18 mouse cellular contexts compared by ENCODE assay signal in genomic region chr10:65110729-65111128, GRCm38 (mm10).
DNase-seq lines count a peak whose midpoint lies in the region; ATAC-seq and TF ChIP-seq lines count a peak whose summit lies in the region.
"Had no signal": no experiment of that assay in that cellular context is flagged by ENCODE, and none has a peak within 500 bp of the region (broad histone marks: within the 10 kb centered on the region; RNA-seq: fewer than 3 reads in every experiment).

No protein-coding gene starts in this region.

- no peak overlapping the region for H3K27ac ChIP-seq in liver, adult 2 months (replicated peaks; ENCODE audit: insufficient read depth, low read depth, low read length)
- H3K27ac ChIP-seq in hindbrain, postnatal 0 days: no peak overlapping the region
- H3K27ac ChIP-seq in midbrain, embryonic 14.5 days (replicated peaks; ENCODE audit: low read depth, low read length): no peak overlapping the region
- H3K27ac ChIP-seq: heart, adult 2 months; heart, embryonic 15.5 days; hindbrain, embryonic 10.5 days; limb, embryonic 12.5 days; liver, embryonic 14.5 days; lung, embryonic 15.5 days; stomach, postnatal 0 days had no signal

- H3K36me3 ChIP-seq in liver, adult 2 months (ENCODE audit: control insufficient read depth, insufficient read depth, low read length): no peaks in the 10 kb centered on the region
- no peaks in the 10 kb centered on the region for H3K36me3 ChIP-seq in hindbrain, postnatal 0 days (ENCODE audit: insufficient read depth, low read length)
- H3K36me3 ChIP-seq in midbrain, embryonic 14.5 days (ENCODE audit: control insufficient read depth, insufficient read depth, low read length): no peaks in the 10 kb centered on the region
- H3K36me3 ChIP-seq: heart, embryonic 15.5 days; hindbrain, embryonic 10.5 days; limb, embryonic 12.5 days; lung, embryonic 15.5 days had no signal

- no peak overlapping the region for H3K9ac ChIP-seq in liver, adult 2 months (ENCODE audit: low read depth, low read length)
- H3K9ac ChIP-seq in hindbrain, postnatal 0 days (replicated peaks; ENCODE audit: low read length): no peak overlapping the region
- no peak overlapping the region for H3K9ac ChIP-seq in midbrain, embryonic 14.5 days (replicated peaks; ENCODE audit: low read length)
- H3K9ac ChIP-seq: heart, embryonic 15.5 days; limb, embryonic 12.5 days; liver, embryonic 14.5 days; lung, embryonic 15.5 days had no signal

- no peak overlapping the region for H3K4me3 ChIP-seq in liver, adult 2 months (ENCODE audit: insufficient read depth, low read depth, low read length)
- H3K4me3 ChIP-seq in hindbrain, postnatal 0 days (ENCODE audit: low read length): no peak overlapping the region
- no peak overlapping the region for H3K4me3 ChIP-seq in midbrain, embryonic 14.5 days (replicated peaks; ENCODE audit: low read depth, low read length)
- H3K4me3 ChIP-seq: heart, adult 2 months; heart, embryonic 15.5 days; hindbrain, embryonic 10.5 days; limb, embryonic 12.5 days; lung, embryonic 15.5 days had no signal

- H3K9me3 ChIP-seq in hindbrain, postnatal 0 days (ENCODE audit: low read length): no peaks in the 10 kb centered on the region
- no peaks in the 10 kb centered on the region for H3K9me3 ChIP-seq in midbrain, embryonic 14.5 days (ENCODE audit: control insufficient read depth, low read length)
- H3K9me3 ChIP-seq: heart, embryonic 15.5 days; hindbrain, embryonic 10.5 days; limb, embryonic 12.5 days; lung, embryonic 15.5 days had no signal

- H3K27me3 ChIP-seq in liver, adult 2 months (ENCODE audit: control insufficient read depth, insufficient read depth, low read length): no peaks in the 10 kb centered on the region
- no peaks in the 10 kb centered on the region for H3K27me3 ChIP-seq in hindbrain, postnatal 0 days (ENCODE audit: insufficient read depth, low read length)
- no peaks in the 10 kb centered on the region for H3K27me3 ChIP-seq in midbrain, embryonic 14.5 days (ENCODE audit: control insufficient read depth, insufficient read depth, low read length)
- H3K27me3 ChIP-seq: heart, embryonic 15.5 days; limb, embryonic 12.5 days; lung, embryonic 15.5 days had no signal

- TF ChIP-seq CTCF in liver, adult 2 months (IDR thresholded peaks at IDR 0.05; ENCODE audit: low read depth, low read length): no peak
- TF ChIP-seq CTCF in hindbrain, postnatal 0 days (IDR thresholded peaks at IDR 0.05; ENCODE audit: low read depth): no peak

- no peak for TF ChIP-seq POLR2A in liver, adult 2 months (IDR thresholded peaks at IDR 0.05; ENCODE audit: extremely low read depth, insufficient read depth, low read length)

- H3K4me1 ChIP-seq in liver, adult 2 months (ENCODE audit: control insufficient read depth, insufficient read depth, low read length): peaks cover 4% of the 10 kb centered on the region; the same call in 1 of the 2 replicates
- H3K4me1 ChIP-seq in hindbrain, postnatal 0 days (ENCODE audit: insufficient read depth, low read length): no peaks in the 10 kb centered on the region
- H3K4me1 ChIP-seq in midbrain, embryonic 14.5 days (ENCODE audit: control insufficient read depth, insufficient read depth, low read length): no peaks in the 10 kb centered on the region
- H3K4me1 ChIP-seq: heart, embryonic 15.5 days; hindbrain, embryonic 10.5 days; limb, embryonic 12.5 days; lung, embryonic 15.5 days had no signal

- peak; percentile 62; the same call in 1 of the 2 replicates for ATAC-seq in frontal cortex, adult (ENCODE audit: low TSS enrichment)
- ATAC-seq in hindbrain, postnatal 0 days: no peak
- ATAC-seq in midbrain, embryonic 14.5 days (ENCODE audit: low FRiP score, low TSS enrichment): no peak

- H3K79me2 ChIP-seq in liver, adult 2 months (ENCODE audit: control insufficient read depth, insufficient read depth, low read length): no peaks in the 10 kb centered on the region

- H3K4me2 ChIP-seq in hindbrain, postnatal 0 days (ENCODE audit: low read depth, low read length): no peak overlapping the region
- H3K4me2 ChIP-seq in midbrain, embryonic 14.5 days (ENCODE audit: low read length): no peak overlapping the region
- H3K4me2 ChIP-seq: heart, embryonic 15.5 days; limb, embryonic 12.5 days; lung, embryonic 15.5 days had no signal

- WGBS in liver, adult 2 months: 14% methylated on average over 5 of the region's 5 CpGs
- WGBS in hindbrain, postnatal 0 days: 72% methylated on average over 5 of the region's 5 CpGs
- WGBS in midbrain, embryonic 14.5 days: 79% methylated on average over 5 of the region's 5 CpGs

- DNase-seq in frontal cortex, postnatal 10 days (ENCODE audit: low spot score in 2 of 2): no peak
- peak; percentile 92 for DNase-seq in liver, adult 2 months (ENCODE audit: extremely low read depth, low read depth, low spot score)
- no peak for DNase-seq in liver
- peak; percentile 7 for DNase-seq in cerebellum, adult 9-11 months
- no peak for DNase-seq in hindbrain, postnatal 0 days (ENCODE audit: low spot score)
- DNase-seq in midbrain, embryonic 14.5 days: no peak
- DNase-seq: adrenal gland, adult 2 months; gastrocnemius, postnatal 10 days; heart, adult 2 months; lung, postnatal 4 days; right cerebral cortex, postnatal 4 days had no signal

Comparison
In these comparisons a context has a peak if more than half of its experiments do, and no peak if none do; other contexts are left out.
1. DNase-seq: peak in liver, adult 2 months (single experiment) and cerebellum, adult 9-11 months (single experiment); none in frontal cortex, postnatal 10 days (0 of 2), liver (single experiment), hindbrain, postnatal 0 days (single experiment) and midbrain, embryonic 14.5 days (single experiment).